Mouse (Mus musculus) frontal cortex, postnatal 25 days (tissue): ENCODE measurements around the gene Gm11444.

Experiments
- DNase-seq, 2 experiments: peaks; one replicate each; pipeline ENCODE4 v3.0.0; 2022; ENCODE audit warnings: low spot score in 2 of 2

Gm11444 gene

GRCm38 (mm10) chr11:85814678-85815077 is 35.5 kb downstream of the Gm11444 start:
- DNase-seq, result no peak

- DNase-seq, result no peak
These were observed 37.7 kb downstream of the Gm11444 start for GRCm38 (mm10) chr11:85812201-85812966.

GRCm38 (mm10) chr11:85811676-85812075 is 38.5 kb downstream of the Gm11444 start:
- no peak for DNase-seq

GRCm38 (mm10) chr11:85811229-85811628 is 38.9 kb downstream of the Gm11444 start:
- no peak for DNase-seq

GRCm38 (mm10) chr11:85807353-85807752 is 42.8 kb downstream of the Gm11444 start:
- DNase-seq, result no peak

GRCm38 (mm10) chr11:85805779-85806178 is 44.4 kb downstream of the Gm11444 start:
- DNase-seq, result no peak

- DNase-seq, result no peak
These were observed 46.1 kb downstream of the Gm11444 start for GRCm38 (mm10) chr11:85804048-85804447.

GRCm38 (mm10) chr11:85800380-85800779 is 49.8 kb downstream of the Gm11444 start:
- no peak for DNase-seq

- DNase-seq, result no peak
These were observed 50.3 kb downstream of the Gm11444 start for GRCm38 (mm10) chr11:85799856-85800255.

- DNase-seq, result no peak
These were observed 50.7 kb downstream of the Gm11444 start for GRCm38 (mm10) chr11:85799456-85799855.
